Mouse (Mus musculus): ENCODE data around the gene Cnksr3. TPM values are rescaled to one million over a fixed set of nuclear protein-coding genes. Genes with fewer than 3 reads are reported as not detected.

Gene Cnksr3
- polyA plus RNA-seq, 1 experiment from 2014 or later, result 6.8 TPM

DNA sequence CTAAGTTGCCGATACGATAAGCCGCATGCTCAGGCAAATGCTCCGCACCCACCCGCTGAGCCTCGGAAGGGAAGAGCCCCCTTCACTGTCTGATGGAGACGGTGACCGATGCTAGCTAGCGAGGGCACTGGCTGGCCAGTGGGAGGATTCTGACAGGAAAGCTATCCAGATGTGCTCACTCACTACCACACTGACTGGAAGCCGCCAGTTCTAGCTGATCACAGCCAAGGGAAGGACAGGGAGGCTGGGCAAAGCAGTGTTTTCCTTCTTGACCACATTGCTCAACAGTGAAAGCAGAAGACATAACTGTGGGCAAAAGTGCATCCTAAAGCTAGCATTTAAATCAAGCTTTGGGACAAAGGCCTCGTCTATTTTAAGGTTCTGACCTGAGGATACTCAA, 4.7 kb downstream of the Cnksr3 start:
- H3K9ac ChIP-seq (ENCODE audit: low read depth, low read length), result no peak overlapping the region

DNA sequence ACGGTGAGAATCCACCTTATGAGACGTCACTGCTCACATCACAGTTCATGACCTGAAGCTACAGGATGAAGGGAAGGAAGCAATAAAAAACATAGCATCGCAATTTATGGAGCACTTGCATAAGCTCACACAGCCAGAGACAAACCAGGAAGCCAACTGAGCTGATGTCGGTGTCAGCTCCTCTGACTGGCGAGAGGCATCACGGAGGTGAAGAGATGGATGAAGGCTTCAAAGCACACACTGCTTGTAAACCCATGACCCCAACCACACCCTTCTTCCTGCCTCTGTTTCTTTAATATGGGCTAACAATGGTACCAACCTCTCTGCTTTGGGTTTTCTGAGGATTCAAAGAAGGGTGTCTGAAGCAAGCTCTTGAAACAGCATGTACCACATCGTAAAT, 5.5 kb downstream of the Cnksr3 start:
- Histone ChIP-seq H3K27me3 (replicated peaks; ENCODE audit: control insufficient read depth, insufficient read depth, low read length) (no peaks in the 10 kb centered on the region), H3K27ac (ENCODE audit: low read depth, low read length) (no peak overlapping the region), H3K36me3 (ENCODE audit: control insufficient read depth, insufficient read depth) (no peaks in the 10 kb centered on the region), H3K4me1 (replicated peaks; ENCODE audit: control insufficient read depth, insufficient read depth, low read length) (0 out of 2 replicates have a peak, but pooled peaks cover 3% of the 10 kb centered on the region), H3K9me3 (ENCODE audit: control insufficient read depth) (no peaks in the 10 kb centered on the region), H3K9ac (ENCODE audit: low read depth, low read length) (no peak overlapping the region), H3K4me3 (ENCODE audit: low read depth, low read length) (no peak overlapping the region), H3K4me2 (replicated peaks; ENCODE audit: low read depth) (no peak overlapping the region)
- WGBS, result 62% methylated on average over 7 of the region's 7 CpGs
- no peak for TF ChIP-seq CTCF (IDR thresholded peaks at IDR 0.05; ENCODE audit: low read depth)
- no peak for ATAC-seq

More for the DNA sequence above, 4.7 kb downstream of the Cnksr3 start:
- no peak overlapping the region for H3K4me2 ChIP-seq (replicated peaks; ENCODE audit: low read depth)
- ATAC-seq, result no peak
- no peaks in the 10 kb centered on the region for H3K27me3 ChIP-seq (replicated peaks; ENCODE audit: control insufficient read depth, insufficient read depth, low read length)
- 76% methylated on average over 11 of the region's 11 CpGs for WGBS
- no peak overlapping the region for H3K4me3 ChIP-seq (ENCODE audit: low read depth, low read length)
- no peak overlapping the region for H3K27ac ChIP-seq (ENCODE audit: low read depth, low read length)
- no peaks in the 10 kb centered on the region for H3K9me3 ChIP-seq (ENCODE audit: control insufficient read depth)
- no peaks in the 10 kb centered on the region for H3K36me3 ChIP-seq (ENCODE audit: control insufficient read depth, insufficient read depth)
- H3K4me1 ChIP-seq (replicated peaks; ENCODE audit: control insufficient read depth, insufficient read depth, low read length), result 0 out of 2 replicates have a peak, but pooled peaks cover 3% of the 10 kb centered on the region
- no peak for TF ChIP-seq CTCF (IDR thresholded peaks at IDR 0.05; ENCODE audit: low read depth)

DNA sequence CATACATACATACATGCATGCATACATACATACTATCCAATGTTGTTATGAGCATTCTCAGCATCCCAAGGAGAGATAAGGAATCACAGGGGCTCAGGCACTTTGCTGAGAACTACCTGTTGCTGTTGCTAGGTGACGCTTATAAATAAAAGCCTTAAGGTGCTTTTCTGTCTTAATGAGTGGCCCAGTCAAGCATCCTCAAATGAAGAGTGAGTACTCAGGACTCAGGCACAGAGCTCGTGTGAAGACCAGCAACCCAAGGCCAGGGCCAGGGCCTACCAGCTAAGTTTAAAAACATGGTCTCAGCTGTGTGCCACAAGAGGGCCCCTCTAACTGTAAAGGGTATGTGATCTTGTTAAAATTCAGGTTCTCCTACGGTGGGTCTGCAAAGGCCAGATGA, 6.5 kb downstream of the Cnksr3 start:
- H3K4me1 ChIP-seq (replicated peaks; ENCODE audit: control insufficient read depth, insufficient read depth, low read length), result 0 out of 2 replicates have a peak, but pooled peaks cover 3% of the 10 kb centered on the region
- no peak for TF ChIP-seq CTCF (IDR thresholded peaks at IDR 0.05; ENCODE audit: low read depth)
- 83% methylated on average over 3 of the region's 3 CpGs for WGBS

DNA sequence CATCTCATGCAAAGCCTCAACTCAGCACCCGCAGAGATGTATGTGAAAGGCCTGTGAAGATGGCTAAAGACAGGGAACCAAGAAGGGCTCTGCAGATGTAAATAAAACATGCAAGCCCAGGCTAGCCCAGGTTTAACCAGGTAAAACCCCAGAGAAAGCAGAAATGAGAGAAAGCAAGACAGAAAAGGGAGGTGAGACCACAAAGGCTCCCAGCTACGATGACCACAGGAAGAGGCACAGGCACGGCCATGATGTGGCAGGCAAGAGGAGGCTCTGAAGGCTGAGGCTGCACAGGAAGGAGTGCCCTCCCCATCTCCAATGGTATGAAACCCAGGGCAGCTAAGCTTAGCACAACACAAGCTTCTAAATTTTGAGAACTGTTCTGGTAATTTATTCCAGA, 7.1 kb downstream of the Cnksr3 start:
- Histone ChIP-seq H3K9ac (ENCODE audit: low read depth, low read length) (no peak overlapping the region), H3K4me3 (ENCODE audit: low read depth, low read length) (no peak overlapping the region), H3K4me1 (replicated peaks; ENCODE audit: control insufficient read depth, insufficient read depth, low read length) (0 out of 2 replicates have a peak, but pooled peaks cover under 1% of the 10 kb centered on the region), H3K4me2 (replicated peaks; ENCODE audit: low read depth) (no peak overlapping the region), H3K36me3 (ENCODE audit: control insufficient read depth, insufficient read depth) (no peaks in the 10 kb centered on the region), H3K27ac (ENCODE audit: low read depth, low read length) (no peak overlapping the region), H3K9me3 (ENCODE audit: control insufficient read depth) (no peaks in the 10 kb centered on the region), H3K27me3 (replicated peaks; ENCODE audit: control insufficient read depth, insufficient read depth, low read length) (no peaks in the 10 kb centered on the region)
- TF ChIP-seq CTCF (IDR thresholded peaks at IDR 0.05; ENCODE audit: low read depth), result no peak
- ATAC-seq, result no peak
- WGBS, result 88% methylated on average over 3 of the region's 3 CpGs

More for the DNA sequence above, 6.5 kb downstream of the Cnksr3 start:
- ATAC-seq, result no peak
- H3K27ac ChIP-seq (ENCODE audit: low read depth, low read length), result no peak overlapping the region
- no peak overlapping the region for H3K9ac ChIP-seq (ENCODE audit: low read depth, low read length)
- no peak overlapping the region for H3K4me2 ChIP-seq (replicated peaks; ENCODE audit: low read depth)
- H3K9me3 ChIP-seq (ENCODE audit: control insufficient read depth), result no peaks in the 10 kb centered on the region
- no peaks in the 10 kb centered on the region for H3K27me3 ChIP-seq (replicated peaks; ENCODE audit: control insufficient read depth, insufficient read depth, low read length)
- no peaks in the 10 kb centered on the region for H3K36me3 ChIP-seq (ENCODE audit: control insufficient read depth, insufficient read depth)
- H3K4me3 ChIP-seq (ENCODE audit: low read depth, low read length), result no peak overlapping the region

DNA sequence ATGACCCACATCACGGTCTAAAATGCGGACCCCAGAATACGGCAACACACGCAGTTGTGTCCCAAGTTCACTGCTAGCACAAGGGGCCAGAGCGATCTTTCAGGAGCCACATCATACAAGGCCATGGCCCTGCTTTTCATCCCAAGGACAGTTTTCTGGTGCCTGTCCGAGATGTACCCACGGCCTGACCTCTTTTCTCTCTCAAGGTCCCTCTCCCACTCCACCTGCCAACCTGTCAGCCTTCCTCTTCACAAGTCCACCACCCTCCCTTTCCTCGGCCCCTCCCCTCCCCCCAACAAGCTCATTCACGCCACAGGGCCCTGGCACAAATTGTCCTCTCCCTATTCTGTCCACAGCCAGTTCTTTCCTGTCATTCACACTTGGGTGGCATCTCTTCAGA, 9.5 kb downstream of the Cnksr3 start:
- Histone ChIP-seq H3K27me3 (replicated peaks; ENCODE audit: control insufficient read depth, insufficient read depth, low read length) (no peaks in the 10 kb centered on the region), H3K27ac (ENCODE audit: low read depth, low read length) (no peak overlapping the region), H3K9ac (ENCODE audit: low read depth, low read length) (no peak overlapping the region), H3K4me2 (replicated peaks; ENCODE audit: low read depth) (no peak overlapping the region), H3K4me3 (ENCODE audit: low read depth, low read length) (no peak overlapping the region), H3K4me1 (replicated peaks; ENCODE audit: control insufficient read depth, insufficient read depth, low read length) (0 out of 2 replicates have a peak, but pooled peaks cover 1% of the 10 kb centered on the region), H3K36me3 (ENCODE audit: control insufficient read depth, insufficient read depth) (no peaks in the 10 kb centered on the region), H3K9me3 (ENCODE audit: control insufficient read depth) (no peaks in the 10 kb centered on the region)
- no peak for ATAC-seq
- TF ChIP-seq CTCF (IDR thresholded peaks at IDR 0.05; ENCODE audit: low read depth), result no peak
- WGBS, result 96% methylated on average over 9 of the region's 9 CpGs

DNA sequence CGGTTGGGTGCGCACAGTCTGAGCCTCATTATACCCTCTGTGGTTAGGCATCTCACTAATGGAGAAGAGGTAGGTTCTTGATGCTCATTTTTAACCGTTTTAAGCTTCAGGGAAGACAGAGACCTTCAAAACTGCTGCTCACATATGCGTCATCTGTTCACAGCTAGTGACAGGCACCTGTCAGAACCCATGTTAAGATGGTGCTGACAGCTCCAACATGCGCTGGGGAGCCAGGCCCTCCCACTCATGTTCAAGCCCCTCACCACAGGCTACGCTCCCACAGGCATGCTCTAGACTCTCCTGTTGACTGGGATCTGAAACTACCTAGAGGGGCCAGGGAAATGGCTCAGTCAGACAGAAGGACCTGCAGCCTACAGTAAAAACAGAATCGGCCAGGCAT, 11.4 kb downstream of the Cnksr3 start:
- no peak for TF ChIP-seq CTCF (IDR thresholded peaks at IDR 0.05; ENCODE audit: low read depth)
- no peak for ATAC-seq
- Histone ChIP-seq H3K9me3 (ENCODE audit: control insufficient read depth) (no peaks in the 10 kb centered on the region), H3K27ac (ENCODE audit: low read depth, low read length) (no peak overlapping the region), H3K4me1 (replicated peaks; ENCODE audit: control insufficient read depth, insufficient read depth, low read length) (0 out of 2 replicates have a peak, but pooled peaks cover 8% of the 10 kb centered on the region), H3K4me3 (ENCODE audit: low read depth, low read length) (no peak overlapping the region), H3K36me3 (ENCODE audit: control insufficient read depth, insufficient read depth) (no peaks in the 10 kb centered on the region), H3K9ac (ENCODE audit: low read depth, low read length) (no peak overlapping the region), H3K27me3 (replicated peaks; ENCODE audit: control insufficient read depth, insufficient read depth, low read length) (no peaks in the 10 kb centered on the region), H3K4me2 (replicated peaks; ENCODE audit: low read depth) (no peak overlapping the region)
- WGBS, result 93% methylated on average over 7 of the region's 7 CpGs

DNA sequence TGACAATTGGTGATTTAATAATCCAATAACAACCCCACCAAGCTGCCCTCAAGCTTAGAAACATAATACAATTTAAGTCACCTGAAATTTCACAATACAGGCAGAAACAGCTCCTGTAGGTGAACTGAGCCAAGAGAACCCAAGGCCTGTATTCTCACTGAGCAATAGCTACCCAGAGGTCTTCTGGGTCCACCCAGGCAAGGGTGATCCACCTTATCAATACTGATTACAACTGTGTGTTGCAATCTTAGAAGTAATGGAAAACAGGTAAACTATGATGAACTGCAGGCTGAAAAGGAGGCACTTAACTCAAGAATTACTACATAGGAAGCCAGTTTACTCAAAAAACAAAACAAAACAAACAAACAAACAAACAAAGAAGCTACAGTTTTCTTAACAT, 13.8 kb downstream of the Cnksr3 start:
- peak; percentile 90 for ATAC-seq
- Histone ChIP-seq H3K27ac (ENCODE audit: low read depth, low read length) (no peak overlapping the region), H3K9ac (ENCODE audit: low read depth, low read length) (no peak overlapping the region), H3K9me3 (ENCODE audit: control insufficient read depth) (no peaks in the 10 kb centered on the region), H3K4me2 (replicated peaks; ENCODE audit: low read depth) (no peak overlapping the region), H3K27me3 (replicated peaks; ENCODE audit: control insufficient read depth, insufficient read depth, low read length) (no peaks in the 10 kb centered on the region), H3K36me3 (ENCODE audit: control insufficient read depth, insufficient read depth) (no peaks in the 10 kb centered on the region), H3K4me3 (ENCODE audit: low read depth, low read length) (no peak overlapping the region), H3K4me1 (replicated peaks; ENCODE audit: control insufficient read depth, insufficient read depth, low read length) (0 out of 2 replicates have a peak, but pooled peaks cover 8% of the 10 kb centered on the region)
- TF ChIP-seq CTCF (IDR thresholded peaks at IDR 0.05; ENCODE audit: low read depth), result no peak

Measured in intestine, postnatal 0 days (tissue).